Mouse (Mus musculus) ovary, adult 18-20 months (tissue): ENCODE measurements around the gene Myo7a.

Experiments used
- DNase-seq: peaks from one replicate; pipeline ENCODE4 v3.0.0; 2022; ENCODE audit warnings: low spot score, mixed read lengths

Myo7a gene

GRCm38 (mm10) chr7:98102488-98102887 lies 16.8 kb downstream of the Myo7a start:
- no peak for DNase-seq

- DNase-seq, result no peak
Measured at GRCm38 (mm10) chr7:98097557-98097956, 21.8 kb downstream of the Myo7a start.

DNA sequence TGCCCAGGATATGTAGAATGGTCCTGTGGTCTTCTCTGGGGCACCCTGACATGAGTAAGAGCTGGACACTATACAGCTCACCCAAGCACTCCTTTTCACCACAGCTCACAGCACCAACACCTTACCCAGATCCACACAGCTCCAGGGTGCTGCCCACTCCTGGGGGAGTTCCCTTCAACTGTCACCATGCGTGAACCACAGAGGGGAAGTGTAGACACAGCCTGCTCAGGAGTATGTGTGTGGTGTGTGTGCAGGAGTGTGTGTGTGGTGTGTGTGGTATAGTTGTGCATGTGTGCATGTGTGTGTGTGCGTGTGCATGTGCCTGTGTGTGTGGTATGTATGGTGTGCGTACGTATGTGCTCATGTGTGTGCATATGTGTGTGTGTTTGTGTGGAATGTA lies 23.5 kb downstream of the Myo7a start:
- DNase-seq, result no peak

GRCm38 (mm10) chr7:98086346-98086745 lies 33.0 kb downstream of the Myo7a start:
- no peak for DNase-seq

DNA sequence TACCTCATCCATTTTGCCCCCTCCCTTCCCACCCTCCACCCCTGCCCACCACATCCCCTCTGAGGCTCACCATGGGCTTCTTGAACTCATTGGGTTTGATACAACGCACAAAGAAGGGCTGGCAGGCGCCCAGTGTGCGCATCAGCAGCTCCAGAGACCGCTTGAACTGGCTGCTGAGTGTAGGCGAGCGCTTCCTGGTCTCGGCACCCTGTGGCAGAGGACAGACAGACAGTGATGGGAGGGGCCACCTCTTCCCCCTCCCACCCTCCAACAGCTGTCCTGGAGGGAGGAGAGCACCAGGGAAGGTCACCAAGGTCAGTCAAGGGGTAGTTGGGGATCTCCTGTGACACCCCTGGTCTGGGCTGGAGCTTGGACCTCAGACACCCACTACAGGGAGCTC lies 34.0 kb downstream of the Myo7a start:
- DNase-seq, result no peak

- no peak for DNase-seq
Measured at GRCm38 (mm10) chr7:98084541-98085293, 34.6 kb downstream of the Myo7a start.

- DNase-seq, result no peak
Measured at GRCm38 (mm10) chr7:98082376-98082775, 36.9 kb downstream of the Myo7a start.

GRCm38 (mm10) chr7:98077453-98077852 lies 41.9 kb downstream of the Myo7a start:
- no peak for DNase-seq

GRCm38 (mm10) chr7:98071620-98072019 lies 47.7 kb downstream of the Myo7a start:
- peak; percentile 71 for DNase-seq

GRCm38 (mm10) chr7:98066229-98066628 lies 53.1 kb downstream of the Myo7a start:
- no peak for DNase-seq

- DNase-seq, result no peak
Measured at GRCm38 (mm10) chr7:98054942-98055341, 64.4 kb downstream of the Myo7a start.

GRCm38 (mm10) chr7:98054461-98054860 lies 64.9 kb downstream of the Myo7a start:
- DNase-seq, result no peak

GRCm38 (mm10) chr7:98051980-98052379 lies 67.3 kb downstream of the Myo7a start:
- DNase-seq, result no peak

DNA sequence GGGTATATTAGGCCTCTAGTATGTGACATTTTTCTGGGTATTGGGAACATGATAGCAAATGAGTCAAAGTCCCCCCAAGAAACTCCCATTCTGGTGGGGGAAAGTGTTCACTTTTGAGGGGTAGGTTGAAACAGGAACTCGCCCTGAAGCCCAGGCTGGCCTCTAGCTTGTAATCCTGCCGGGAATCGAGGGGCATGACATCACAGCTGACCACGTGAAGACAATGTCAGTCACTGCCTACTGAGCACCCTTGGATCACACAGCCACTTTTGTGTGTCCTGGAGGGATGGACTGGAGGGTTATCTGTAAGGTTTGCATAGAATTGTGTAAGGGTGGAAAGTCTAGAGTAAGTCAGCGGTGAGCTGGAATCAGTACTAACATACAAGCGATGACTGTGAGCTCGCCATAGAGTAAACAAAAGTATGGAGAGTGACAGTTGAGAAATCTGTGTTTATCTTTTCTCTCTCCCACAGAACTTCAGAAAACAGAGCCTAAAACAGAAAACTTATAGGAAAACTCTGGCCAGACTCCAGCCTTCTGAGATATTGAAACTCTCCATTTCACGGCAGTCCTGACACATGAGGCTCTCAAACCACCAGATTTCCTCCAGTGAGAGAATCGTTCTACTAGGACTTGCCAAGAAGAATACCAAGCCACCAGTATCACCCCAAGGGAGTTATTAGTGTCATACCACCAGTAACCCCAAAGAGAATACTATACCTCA lies 71.1 kb downstream of the Myo7a start:
- DNase-seq, result no peak

GRCm38 (mm10) chr7:98002617-98003016 lies 116.7 kb downstream of the Myo7a start:
- no peak for DNase-seq
